Mouse (Mus musculus) kidney, adult 9 months (tissue): ENCODE measurements around the gene Cab39l.

ENCODE experiments used
- DNase-seq: peaks from one replicate; pipeline ENCODE4 v3.0.0; 2022

Gene Cab39l

GRCm38 (mm10) chr14:59633295-59633898, 192.6 kb downstream of the Cab39l start:
- no peak for DNase-seq

GRCm38 (mm10) chr14:59633988-59634387, 193.2 kb downstream of the Cab39l start:
- no peak for DNase-seq
